Mouse (Mus musculus): ENCODE results near the gene Ppp1r12c. TPM values are rescaled to one million over a fixed set of nuclear protein-coding genes. Genes with fewer than 3 reads are reported as not detected.

Gene Ppp1r12c
- polyA plus RNA-seq, 1 experiment from 2014 or later: 46.2 TPM

GRCm38 (mm10) chr7:4467801-4468200, 33.7 kb downstream of the Ppp1r12c start:
- Histone ChIP-seq H3K9me3 (ENCODE audit: control insufficient read depth, low read length) (no peaks in the 10 kb centered on the region), H3K4me2 (ENCODE audit: low read length) (no peak overlapping the region), H3K27me3 (ENCODE audit: control insufficient read depth, insufficient read depth, low read length) (peaks cover 9% of the 10 kb centered on the region), H3K9ac (replicated peaks; ENCODE audit: low read length) (no peak overlapping the region), H3K4me3 (replicated peaks; ENCODE audit: low read depth, low read length) (no peak overlapping the region), H3K36me3 (ENCODE audit: control insufficient read depth, insufficient read depth, low read length) (no peaks in the 10 kb centered on the region), H3K4me1 (ENCODE audit: control insufficient read depth, insufficient read depth, low read length) (0 out of 2 replicates have a peak, but pooled peaks cover 7% of the 10 kb centered on the region), H3K27ac (replicated peaks; ENCODE audit: low read depth, low read length) (no peak overlapping the region)
- WGBS: 74% methylated on average over 3 of the region's 3 CpGs
- no peak for ATAC-seq (ENCODE audit: low FRiP score, low TSS enrichment)
- DNase-seq: no peak

GRCm38 (mm10) chr7:4464194-4464824, 37.2 kb downstream of the Ppp1r12c start:
- H3K9ac ChIP-seq (replicated peaks; ENCODE audit: low read length): no peak overlapping the region
- H3K27me3 ChIP-seq (ENCODE audit: control insufficient read depth, insufficient read depth, low read length): no peaks in the 10 kb centered on the region
- no peak overlapping the region for H3K27ac ChIP-seq (replicated peaks; ENCODE audit: low read depth, low read length)
- 16% methylated on average over 12 of the region's 12 CpGs for WGBS
- no peak overlapping the region for H3K4me3 ChIP-seq (replicated peaks; ENCODE audit: low read depth, low read length)
- DNase-seq (no peak), ATAC-seq (ENCODE audit: low FRiP score, low TSS enrichment) (no peak)
- no peak overlapping the region for H3K4me2 ChIP-seq (ENCODE audit: low read length)
- no peaks in the 10 kb centered on the region for H3K36me3 ChIP-seq (ENCODE audit: control insufficient read depth, insufficient read depth, low read length)
- H3K9me3 ChIP-seq (ENCODE audit: control insufficient read depth, low read length): no peaks in the 10 kb centered on the region
- H3K4me1 ChIP-seq (ENCODE audit: control insufficient read depth, insufficient read depth, low read length): no peaks in the 10 kb centered on the region

- 74% methylated on average over 13 of the region's 16 CpGs for WGBS
- Histone ChIP-seq H3K27me3 (ENCODE audit: control insufficient read depth, insufficient read depth, low read length) (no peaks in the 10 kb centered on the region), H3K27ac (replicated peaks; ENCODE audit: low read depth, low read length) (no peak within 1 kb of the TSS), H3K4me2 (ENCODE audit: low read length) (peak within 1 kb of the TSS; percentile 42), H3K36me3 (ENCODE audit: control insufficient read depth, insufficient read depth, low read length) (no peaks in the 10 kb centered on the region), H3K4me1 (ENCODE audit: control insufficient read depth, insufficient read depth, low read length) (no peaks in the 10 kb centered on the region), H3K9me3 (ENCODE audit: control insufficient read depth, low read length) (no peaks in the 10 kb centered on the region), H3K4me3 (replicated peaks; ENCODE audit: low read depth, low read length) (no peak within 1 kb of the TSS; the same call in 1 of the 2 replicates), H3K9ac (replicated peaks; ENCODE audit: low read length) (no peak within 1 kb of the TSS; the same call in 1 of the 2 replicates)
- 0 out of 2 replicates have a peak, but pooled peaks have one; percentile 20 for ATAC-seq (ENCODE audit: low FRiP score, low TSS enrichment)
- DNase-seq: no peak
Measured at GRCm38 (mm10) chr7:4460576-4461434, 40.7 kb downstream of the Ppp1r12c start, which contains the start of gene Eps8l1. Gene Eps8l1 (plus strand): TSS chr7:4460674.

GRCm38 (mm10) chr7:4452644-4453043, 48.8 kb downstream of the Ppp1r12c start:
- Histone ChIP-seq H3K27ac (replicated peaks; ENCODE audit: low read depth, low read length) (no peak overlapping the region), H3K4me3 (replicated peaks; ENCODE audit: low read depth, low read length) (no peak overlapping the region), H3K9ac (replicated peaks; ENCODE audit: low read length) (no peak overlapping the region), H3K36me3 (ENCODE audit: control insufficient read depth, insufficient read depth, low read length) (no peaks in the 10 kb centered on the region), H3K4me2 (ENCODE audit: low read length) (no peak overlapping the region), H3K4me1 (ENCODE audit: control insufficient read depth, insufficient read depth, low read length) (no peaks in the 10 kb centered on the region), H3K9me3 (ENCODE audit: control insufficient read depth, low read length) (no peaks in the 10 kb centered on the region), H3K27me3 (ENCODE audit: control insufficient read depth, insufficient read depth, low read length) (no peaks in the 10 kb centered on the region)
- 39% methylated on average over 4 of the region's 4 CpGs for WGBS
- DNase-seq (no peak), ATAC-seq (ENCODE audit: low FRiP score, low TSS enrichment) (no peak)

GRCm38 (mm10) chr7:4449211-4449610, 52.3 kb downstream of the Ppp1r12c start:
- 7% methylated on average over 2 of the region's 2 CpGs for WGBS
- no peak overlapping the region for H3K4me2 ChIP-seq (ENCODE audit: low read length)
- H3K9ac ChIP-seq (replicated peaks; ENCODE audit: low read length): no peak overlapping the region
- H3K27me3 ChIP-seq (ENCODE audit: control insufficient read depth, insufficient read depth, low read length): no peaks in the 10 kb centered on the region
- H3K36me3 ChIP-seq (ENCODE audit: control insufficient read depth, insufficient read depth, low read length): no peaks in the 10 kb centered on the region
- H3K4me3 ChIP-seq (replicated peaks; ENCODE audit: low read depth, low read length): no peak overlapping the region
- no peaks in the 10 kb centered on the region for H3K9me3 ChIP-seq (ENCODE audit: control insufficient read depth, low read length)
- 0 out of 2 replicates have a peak, but pooled peaks cover 4% of the 10 kb centered on the region for H3K4me1 ChIP-seq (ENCODE audit: control insufficient read depth, insufficient read depth, low read length)
- no peak overlapping the region for H3K27ac ChIP-seq (replicated peaks; ENCODE audit: low read depth, low read length)
- DNase-seq (no peak), ATAC-seq (ENCODE audit: low FRiP score, low TSS enrichment) (no peak)

GRCm38 (mm10) chr7:4448439-4448838, 53.0 kb downstream of the Ppp1r12c start:
- Histone ChIP-seq H3K4me2 (ENCODE audit: low read length) (no peak overlapping the region), H3K4me1 (ENCODE audit: control insufficient read depth, insufficient read depth, low read length) (0 out of 2 replicates have a peak, but pooled peaks cover 4% of the 10 kb centered on the region), H3K9me3 (ENCODE audit: control insufficient read depth, low read length) (no peaks in the 10 kb centered on the region), H3K27me3 (ENCODE audit: control insufficient read depth, insufficient read depth, low read length) (no peaks in the 10 kb centered on the region), H3K4me3 (replicated peaks; ENCODE audit: low read depth, low read length) (no peak overlapping the region), H3K36me3 (ENCODE audit: control insufficient read depth, insufficient read depth, low read length) (peaks cover 4% of the 10 kb centered on the region; the same call in 1 of the 2 replicates), H3K27ac (replicated peaks; ENCODE audit: low read depth, low read length) (no peak overlapping the region), H3K9ac (replicated peaks; ENCODE audit: low read length) (no peak overlapping the region)
- DNase-seq (no peak), ATAC-seq (ENCODE audit: low FRiP score, low TSS enrichment) (no peak)
- WGBS: 93% methylated on average over 3 of the region's 3 CpGs

GRCm38 (mm10) chr7:4447138-4447537, 54.3 kb downstream of the Ppp1r12c start:
- no peak overlapping the region for H3K9ac ChIP-seq (replicated peaks; ENCODE audit: low read length)
- 5% methylated on average over 1 of the region's 1 CpGs for WGBS

GRCm38 (mm10) chr7:4445216-4445791, 56.2 kb downstream of the Ppp1r12c start, which contains the start of gene Rdh13:
Gene Rdh13 (minus strand): TSS chr7:4445649.
- H3K27ac ChIP-seq (replicated peaks; ENCODE audit: low read depth, low read length): peak within 1 kb of the TSS; percentile 71
- H3K9ac ChIP-seq (replicated peaks; ENCODE audit: low read length): peak within 1 kb of the TSS; percentile 70
- H3K4me3 ChIP-seq (replicated peaks; ENCODE audit: low read depth, low read length): peak within 1 kb of the TSS; percentile 84
- H3K4me2 ChIP-seq (ENCODE audit: low read length): peak within 1 kb of the TSS; percentile 63
- DNase-seq: peak; percentile 93
- 0 out of 2 replicates have a peak, but pooled peaks cover 4% of the 10 kb centered on the region for H3K4me1 ChIP-seq (ENCODE audit: control insufficient read depth, insufficient read depth, low read length)
- no peaks in the 10 kb centered on the region for H3K9me3 ChIP-seq (ENCODE audit: control insufficient read depth, low read length)
- H3K27me3 ChIP-seq (ENCODE audit: control insufficient read depth, insufficient read depth, low read length): no peaks in the 10 kb centered on the region
- under 1% methylated on average over 35 of the region's 35 CpGs for WGBS
- H3K36me3 ChIP-seq (ENCODE audit: control insufficient read depth, insufficient read depth, low read length): peaks cover 34% of the 10 kb centered on the region
- ATAC-seq (ENCODE audit: low FRiP score, low TSS enrichment): peak; percentile 92

More at GRCm38 (mm10) chr7:4447138-4447537, 54.3 kb downstream of the Ppp1r12c start:
- no peaks in the 10 kb centered on the region for H3K27me3 ChIP-seq (ENCODE audit: control insufficient read depth, insufficient read depth, low read length)
- H3K4me3 ChIP-seq (replicated peaks; ENCODE audit: low read depth, low read length): no peak overlapping the region
- H3K9me3 ChIP-seq (ENCODE audit: control insufficient read depth, low read length): no peaks in the 10 kb centered on the region
- H3K27ac ChIP-seq (replicated peaks; ENCODE audit: low read depth, low read length): no peak overlapping the region
- H3K36me3 ChIP-seq (ENCODE audit: control insufficient read depth, insufficient read depth, low read length): peaks cover 17% of the 10 kb centered on the region
- ATAC-seq (ENCODE audit: low FRiP score, low TSS enrichment): no peak
- no peak for DNase-seq
- H3K4me1 ChIP-seq (ENCODE audit: control insufficient read depth, insufficient read depth, low read length): 0 out of 2 replicates have a peak, but pooled peaks cover 4% of the 10 kb centered on the region
- no peak overlapping the region for H3K4me2 ChIP-seq (ENCODE audit: low read length)
